Mouse (Mus musculus): ENCODE measurements around the gene Catsperb. TPM values are rescaled to one million over a fixed set of nuclear protein-coding genes. Genes with fewer than 3 reads are reported as not detected.

The Catsperb gene
- polyA plus RNA-seq, 1 experiment, result 21.9 TPM

DNA sequence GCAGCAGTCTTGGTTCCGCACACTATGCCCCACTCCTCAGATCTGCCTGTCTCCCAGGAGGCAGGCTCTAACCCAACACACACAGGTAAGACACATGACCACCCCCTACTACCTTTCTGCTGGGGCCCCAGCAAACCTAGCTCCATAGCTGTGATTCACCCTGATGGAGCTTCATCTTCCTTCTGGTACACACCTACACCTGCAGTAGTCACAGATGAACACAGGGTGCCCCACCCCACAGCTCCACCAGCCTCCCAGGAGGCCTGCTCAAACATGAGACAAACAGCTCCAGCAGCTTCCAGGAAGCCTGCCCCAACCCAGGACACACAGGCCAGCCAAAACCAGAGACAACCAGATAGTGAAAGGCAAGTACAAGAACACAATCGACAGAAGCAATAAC is 263.0 kb downstream of the Catsperb start:
- Histone ChIP-seq H3K4me3 (ENCODE audit: control insufficient read depth, low read depth, low read length) (no peak overlapping the region), H3K36me3 (ENCODE audit: control insufficient read depth, insufficient read depth, low read length) (no peaks in the 10 kb centered on the region), H3K27me3 (ENCODE audit: control insufficient read depth, insufficient read depth, low read length) (no peaks in the 10 kb centered on the region), H3K4me1 (ENCODE audit: control insufficient read depth, insufficient read depth, low read length) (no peaks in the 10 kb centered on the region), H3K27ac (ENCODE audit: control insufficient read depth, insufficient read depth, low read depth, low read length) (no peak overlapping the region)
- no peak for TF ChIP-seq CTCF (IDR thresholded peaks at IDR 0.05; ENCODE audit: control insufficient read depth, insufficient read depth, insufficient replicate concordance, low read depth, low read length)
- no peak for TF ChIP-seq POLR2A (IDR thresholded peaks at IDR 0.05; ENCODE audit: control insufficient read depth, low read depth, low read length)

Data from testis, adult 2 months (tissue).